In genomic region chr1:54377506-54378051, GRCm38 (mm10) we compare ENCODE assay signal across 14 mouse cellular contexts.
A peak's percentile ranks its signal among the peaks of the same experiment; 100 is the strongest.
DNase-seq lines count a peak whose midpoint lies in the region; ATAC-seq and TF ChIP-seq lines count a peak whose summit lies in the region.
"Had no signal": no experiment of that assay in that cellular context is flagged by ENCODE, and none has a peak within 500 bp of the region (broad histone marks: within the 10 kb centered on the region; RNA-seq: fewer than 3 reads in every experiment).

No protein-coding gene starts in this region.

- H3K36me3 ChIP-seq in kidney, embryonic 14.5 days (ENCODE audit: control insufficient read depth, insufficient read depth, low read length), result no peaks in the 10 kb centered on the region
- H3K36me3 ChIP-seq: liver, embryonic 15.5 days had no signal

- no peaks in the 10 kb centered on the region for H3K27me3 ChIP-seq in kidney, embryonic 14.5 days (ENCODE audit: control insufficient read depth, insufficient read depth, low read length)
- H3K27me3 ChIP-seq: forebrain, embryonic 12.5 days; liver, embryonic 15.5 days had no signal

- intact Hi-C loops in heart, postnatal 10 days (cut with DNase I), result no loop called here

- no peak overlapping the region for H3K4me3 ChIP-seq in kidney, embryonic 14.5 days (ENCODE audit: low read length)
- H3K4me3 ChIP-seq in layer of hippocampus, adult 2 months, result no peak overlapping the region
- H3K4me3 ChIP-seq: forebrain, embryonic 12.5 days; liver, embryonic 15.5 days had no signal

- no peak overlapping the region for H3K4me2 ChIP-seq in kidney, embryonic 14.5 days (replicated peaks; ENCODE audit: low read depth, low read length)
- H3K4me2 ChIP-seq: forebrain, embryonic 12.5 days; liver, embryonic 15.5 days had no signal

- ATAC-seq in kidney, embryonic 14.5 days (ENCODE audit: low FRiP score, low TSS enrichment), result no peak
- ATAC-seq in monocyte, adult 5-6 weeks (replicated peaks; ENCODE audit: insufficient number of reproducible peaks, low FRiP score, low TSS enrichment, poor library complexity, severe bottlenecking), result no peak

- H3K4me1 ChIP-seq in kidney, embryonic 14.5 days (ENCODE audit: control insufficient read depth, insufficient read depth, low read length), result no peaks in the 10 kb centered on the region
- H3K4me1 ChIP-seq: forebrain, embryonic 12.5 days; liver, embryonic 15.5 days had no signal

- DNase-seq in adrenal gland, postnatal 14 days, result peak; percentile 43
- no peak for DNase-seq in adrenal gland, adult 18-20 months (ENCODE audit: low spot score in 2 of 2)
- DNase-seq in kidney, postnatal 10 days, result peak; percentile 13
- peak; percentile 97 for DNase-seq in adipocyte (ENCODE audit: low spot score)
- peak; percentile 68 to 71 for DNase-seq in heart, postnatal 10 days
- DNase-seq in layer of hippocampus, adult 2 months (ENCODE audit: low spot score in 2 of 2), result no peak
- DNase-seq: embryo, embryonic 11 days; gastrocnemius, postnatal 25 days; layer of hippocampus, postnatal 36 days; thymus, postnatal 14 days had no signal

- H3K27ac ChIP-seq in kidney, embryonic 14.5 days (ENCODE audit: low read depth, low read length), result no peak overlapping the region
- no peak overlapping the region for H3K27ac ChIP-seq in layer of hippocampus, adult 2 months
- H3K27ac ChIP-seq: forebrain, embryonic 12.5 days; liver, embryonic 15.5 days had no signal

- H3K9me3 ChIP-seq in kidney, embryonic 14.5 days (ENCODE audit: control insufficient read depth, low read length), result no peaks in the 10 kb centered on the region
- H3K9me3 ChIP-seq: forebrain, embryonic 12.5 days; liver, embryonic 15.5 days had no signal

- no peak for TF ChIP-seq CTCF in layer of hippocampus, adult 2 months (conservative IDR thresholded peaks at IDR 0.05)

- H3K9ac ChIP-seq in kidney, embryonic 14.5 days (ENCODE audit: low read depth, low read length), result no peak overlapping the region
- H3K9ac ChIP-seq: forebrain, embryonic 12.5 days; liver, embryonic 15.5 days had no signal

Comparison
In these comparisons a context has a peak if more than half of its experiments do, and no peak if none do; other contexts are left out.
1. DNase-seq: peak in adrenal gland, postnatal 14 days (single experiment), kidney, postnatal 10 days (single experiment), adipocyte (single experiment) and heart, postnatal 10 days (2 of 2); none in adrenal gland, adult 18-20 months (0 of 2) and layer of hippocampus, adult 2 months (0 of 2).